Mouse (Mus musculus) limb, embryonic 10.5 days (tissue): ENCODE measurements around the gene Ascc3. TPM values are rescaled to one million over a fixed set of nuclear protein-coding genes. Genes with fewer than 3 reads are reported as not detected.

Experiments used
- DNase-seq: peaks from one replicate; pipeline ENCODE4 v3.0.0-alpha.2; 2017; ENCODE audit warnings: low spot score
- H3K27ac ChIP-seq: fragments of 300-500 bp; sonication (generic); 2 replicates; pipeline ENCODE4 v1.5.1; 2016; ENCODE audit warnings: mild to moderate bottlenecking
- H3K27me3 ChIP-seq: fragments of 300-500 bp; sonication (generic); 2 replicates; pipeline ENCODE4 v1.6.1; 2016; ENCODE audit warnings: low read depth, mild to moderate bottlenecking; ENCODE audit not compliant: poor library complexity, severe bottlenecking
- H3K36me3 ChIP-seq: fragments of 300-500 bp; sonication (generic); 2 replicates; pipeline ENCODE4 v1.6.1; 2016; ENCODE audit warnings: mild to moderate bottlenecking, moderate library complexity
- H3K4me1 ChIP-seq: fragments of 300-500 bp; sonication (generic); 2 replicates; pipeline ENCODE4 v1.6.1; 2016
- H3K4me3 ChIP-seq: fragments of 300-500 bp; sonication (generic); 2 replicates; pipeline ENCODE4 v1.5.1; 2016; ENCODE audit warnings: mild to moderate bottlenecking, moderate library complexity
- H3K9me3 ChIP-seq: fragments of 300-500 bp; sonication (generic); replicated peaks from 2 replicates; pipeline ENCODE4 v1.6.1; 2016; ENCODE audit warnings: mild to moderate bottlenecking
- WGBS: fragments of 180-500 bp; shearing (Covaris S2); methylation state at CpG from one replicate; pipeline ENCODE4 v1.1.7; 2016; 5-methylcytosine and 5-hydroxymethylcytosine counted together
- polyA plus RNA-seq: library from polyadenylated mRNA; unstranded; fragments of >200 nt; fragmentation: Nextera tagmentation; extraction: Ambion mirVana; gene quantifications from 2 replicates; pipeline ENCODE4 v1.2.1, GENCODE M21; 2016

The Ascc3 gene
- polyA plus RNA-seq, 1 experiment from 2014 or later: 15.9 TPM

DNA sequence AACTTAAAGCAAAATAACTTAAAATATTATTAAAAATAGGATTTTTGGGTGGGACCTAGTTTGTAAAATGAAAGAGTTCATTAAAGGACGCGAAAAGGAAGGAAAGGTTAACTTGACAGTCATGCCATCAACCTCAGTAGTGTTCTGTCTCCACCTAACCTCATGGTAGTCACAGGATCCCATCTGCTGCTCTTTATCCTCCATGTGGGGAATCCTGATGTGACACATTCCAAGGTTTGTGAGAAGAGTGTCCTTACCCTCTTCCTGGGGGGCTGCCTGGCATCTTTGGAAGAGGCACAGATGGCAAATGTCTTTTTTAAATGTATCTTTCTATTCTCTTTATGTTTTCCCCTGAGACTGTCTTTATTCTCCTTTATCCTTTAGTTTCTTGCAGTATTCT lies 181.4 kb downstream of the Ascc3 start:
- no peaks in the 10 kb centered on the region for H3K9me3 ChIP-seq
- H3K36me3 ChIP-seq: no peaks in the 10 kb centered on the region
- H3K27me3 ChIP-seq: peaks cover 48% of the 10 kb centered on the region
- H3K4me3 ChIP-seq: no peak overlapping the region
- peaks cover 3% of the 10 kb centered on the region; the same call in 1 of the 2 replicates for H3K4me1 ChIP-seq
- H3K27ac ChIP-seq: no peak overlapping the region
- no peak for DNase-seq
- 85% methylated on average over 2 of the region's 2 CpGs for WGBS

DNA sequence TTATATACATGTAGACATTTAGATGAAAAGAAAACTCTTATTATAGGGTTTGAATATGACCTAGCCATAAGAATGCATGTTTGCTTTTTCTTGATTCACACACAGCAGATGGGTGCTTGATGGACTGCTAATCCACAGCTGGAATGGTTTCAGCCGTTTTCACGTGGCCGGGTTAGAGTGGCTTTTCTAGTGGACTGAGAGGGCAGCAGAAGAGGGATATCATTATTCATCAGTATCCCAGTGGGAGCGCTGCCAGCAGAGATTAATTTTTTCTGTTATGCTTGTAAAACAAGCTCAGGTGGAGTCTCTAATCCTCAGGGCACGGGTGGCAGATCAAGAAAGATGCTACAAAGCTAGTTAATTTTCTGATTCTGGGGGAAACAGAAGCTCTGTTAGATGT lies 200.4 kb downstream of the Ascc3 start:
- Histone ChIP-seq H3K4me1 (no peaks in the 10 kb centered on the region), H3K9me3 (no peaks in the 10 kb centered on the region), H3K27me3 (no peaks in the 10 kb centered on the region), H3K27ac (no peak overlapping the region), H3K36me3 (no peaks in the 10 kb centered on the region), H3K4me3 (no peak overlapping the region)
- DNase-seq: no peak
- WGBS: 81% methylated on average over 5 of the region's 5 CpGs

DNA sequence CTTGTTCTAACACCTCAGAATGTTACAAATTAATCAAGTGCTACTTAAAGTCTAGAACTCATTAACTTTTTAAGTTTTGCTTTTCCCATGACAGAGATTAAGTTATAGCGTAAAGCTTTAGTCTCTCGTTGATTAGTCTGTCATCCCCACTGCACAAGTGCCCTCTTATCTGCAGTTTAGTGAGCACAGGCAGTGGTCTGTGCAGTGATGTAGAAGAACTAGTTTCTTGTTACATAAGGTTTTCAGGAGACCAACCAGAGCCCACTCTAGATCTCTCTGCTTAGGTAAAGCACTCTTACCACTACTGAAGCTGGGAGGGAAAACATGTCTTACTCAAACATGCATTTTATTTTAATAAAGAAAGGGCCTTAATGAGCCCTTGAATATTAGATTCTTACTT lies 209.1 kb downstream of the Ascc3 start:
- Histone ChIP-seq H3K27me3 (no peaks in the 10 kb centered on the region), H3K9me3 (no peaks in the 10 kb centered on the region), H3K4me1 (no peaks in the 10 kb centered on the region), H3K27ac (no peak overlapping the region), H3K4me3 (no peak overlapping the region), H3K36me3 (no peaks in the 10 kb centered on the region)
- WGBS: 67% methylated on average over 2 of the region's 2 CpGs
- DNase-seq: no peak

DNA sequence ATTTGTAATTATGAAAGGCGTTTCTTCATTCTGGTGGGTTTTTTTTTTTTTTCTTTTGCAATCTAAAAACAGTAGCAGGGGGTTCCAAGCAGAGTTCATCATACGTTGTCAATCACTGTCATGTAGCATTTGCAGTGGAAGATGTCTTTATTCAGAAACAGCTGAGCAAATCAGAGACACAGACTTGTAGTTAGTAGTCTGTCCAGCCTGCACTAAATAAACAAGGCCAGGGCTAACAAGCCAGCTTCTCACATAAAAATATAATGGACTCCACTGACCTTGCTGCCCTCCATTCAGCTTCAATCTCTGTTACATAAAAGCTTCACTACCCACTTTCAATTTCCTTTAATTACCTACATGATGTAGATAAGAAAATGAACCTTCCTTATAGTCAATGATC lies 209.9 kb downstream of the Ascc3 start:
- no peak for DNase-seq
- Histone ChIP-seq H3K36me3 (no peaks in the 10 kb centered on the region), H3K4me3 (no peak overlapping the region), H3K27ac (no peak overlapping the region), H3K27me3 (no peaks in the 10 kb centered on the region), H3K9me3 (no peaks in the 10 kb centered on the region), H3K4me1 (no peaks in the 10 kb centered on the region)
- 88% methylated on average over 2 of the region's 2 CpGs for WGBS

DNA sequence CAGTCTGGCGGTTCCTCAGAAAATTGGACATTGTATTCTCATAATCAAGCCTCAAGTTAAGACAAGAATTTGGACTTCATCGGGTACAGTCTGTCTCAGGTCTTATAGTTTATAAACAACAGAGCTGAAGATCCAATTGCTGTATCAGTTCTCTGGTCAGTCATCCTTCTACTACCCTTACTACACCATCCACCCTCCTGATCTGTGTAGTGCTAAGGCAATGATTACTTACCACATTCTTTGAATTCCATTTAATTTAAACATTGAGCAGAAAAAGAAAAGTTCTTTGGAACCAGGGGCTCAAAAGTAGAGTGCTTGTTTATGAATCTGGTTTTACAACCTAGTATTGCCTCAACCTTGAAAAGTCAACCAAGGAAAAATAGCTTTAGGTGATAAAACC lies 213.7 kb downstream of the Ascc3 start:
- no peak overlapping the region for H3K4me3 ChIP-seq
- no peaks in the 10 kb centered on the region for H3K36me3 ChIP-seq

DNA sequence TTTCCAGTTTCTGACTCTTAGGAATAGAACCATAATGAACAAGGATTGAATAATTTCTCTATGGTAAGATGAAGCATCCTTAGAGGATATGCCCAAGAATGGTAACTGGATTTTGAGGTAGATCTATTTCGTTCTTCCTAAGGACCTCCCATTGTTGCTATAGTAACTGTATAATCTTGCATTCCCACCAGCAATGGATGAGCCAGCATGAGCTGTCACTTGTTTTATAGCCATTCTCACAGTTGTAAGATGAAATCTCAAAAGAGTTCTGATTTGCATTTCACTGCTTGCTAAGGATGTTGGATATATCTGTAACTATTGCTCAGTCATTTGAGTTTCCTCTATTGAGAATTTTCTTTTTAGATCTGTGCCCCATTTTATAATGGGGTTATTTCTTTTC lies 229.9 kb downstream of the Ascc3 start:
- no peak for DNase-seq
- Histone ChIP-seq H3K36me3 (no peaks in the 10 kb centered on the region), H3K4me3 (no peak overlapping the region), H3K9me3 (no peaks in the 10 kb centered on the region), H3K4me1 (no peaks in the 10 kb centered on the region), H3K27me3 (no peaks in the 10 kb centered on the region), H3K27ac (no peak overlapping the region)
- 88% methylated on average over 1 of the region's 1 CpGs for WGBS

More for the DNA sequence above, 213.7 kb downstream of the Ascc3 start:
- Histone ChIP-seq H3K27ac (no peak overlapping the region), H3K9me3 (no peaks in the 10 kb centered on the region), H3K4me1 (no peaks in the 10 kb centered on the region), H3K27me3 (no peaks in the 10 kb centered on the region)
- 95% methylated on average over 2 of the region's 2 CpGs for WGBS
- no peak for DNase-seq

DNA sequence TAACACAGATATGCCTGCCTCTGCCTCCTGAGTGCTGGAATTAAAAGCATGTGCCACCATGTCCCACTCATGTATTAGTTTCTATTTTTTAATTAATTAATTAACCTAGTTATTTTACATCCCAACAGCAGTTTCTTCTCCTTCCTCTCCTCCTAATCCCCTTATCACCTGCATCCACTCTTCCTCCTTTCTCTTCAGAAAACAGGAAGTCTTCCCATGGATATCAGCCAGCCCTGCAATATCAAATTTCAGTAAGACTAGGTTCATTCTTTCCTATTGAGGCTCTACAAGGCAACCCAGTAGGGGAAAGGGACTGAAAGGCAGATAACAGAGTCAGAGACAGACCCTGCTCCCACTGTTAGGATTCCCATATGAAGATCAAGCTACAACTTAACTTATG lies 234.4 kb downstream of the Ascc3 start:
- Histone ChIP-seq H3K27me3 (no peaks in the 10 kb centered on the region), H3K9me3 (no peaks in the 10 kb centered on the region), H3K4me1 (no peaks in the 10 kb centered on the region), H3K27ac (no peak overlapping the region), H3K4me3 (no peak overlapping the region), H3K36me3 (no peaks in the 10 kb centered on the region)
- no peak for DNase-seq

DNA sequence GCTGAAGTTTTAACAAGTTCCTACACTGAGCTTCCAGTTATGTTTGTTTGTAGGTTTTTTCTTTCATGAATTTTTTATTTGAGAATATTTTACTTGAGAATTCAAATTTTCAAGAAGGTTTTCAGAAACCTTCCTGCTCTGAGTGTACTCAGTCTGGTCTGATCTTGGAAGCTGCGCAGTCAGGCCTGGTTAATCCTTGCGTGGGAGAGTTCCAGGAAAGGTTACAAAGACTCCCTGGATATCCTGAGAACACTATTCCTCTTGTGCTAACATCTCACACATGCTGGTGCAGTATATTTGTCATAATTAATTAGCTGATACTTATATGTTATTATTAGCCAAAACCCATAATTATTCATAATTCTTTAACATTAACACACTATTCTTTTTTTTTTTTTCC lies 242.1 kb downstream of the Ascc3 start:
- no peak overlapping the region for H3K27ac ChIP-seq
- H3K36me3 ChIP-seq: no peaks in the 10 kb centered on the region
- DNase-seq: no peak
- H3K4me1 ChIP-seq: no peaks in the 10 kb centered on the region
- no peaks in the 10 kb centered on the region for H3K27me3 ChIP-seq
- WGBS: 81% methylated on average over 2 of the region's 2 CpGs
- H3K4me3 ChIP-seq: no peak overlapping the region
- no peaks in the 10 kb centered on the region for H3K9me3 ChIP-seq

DNA sequence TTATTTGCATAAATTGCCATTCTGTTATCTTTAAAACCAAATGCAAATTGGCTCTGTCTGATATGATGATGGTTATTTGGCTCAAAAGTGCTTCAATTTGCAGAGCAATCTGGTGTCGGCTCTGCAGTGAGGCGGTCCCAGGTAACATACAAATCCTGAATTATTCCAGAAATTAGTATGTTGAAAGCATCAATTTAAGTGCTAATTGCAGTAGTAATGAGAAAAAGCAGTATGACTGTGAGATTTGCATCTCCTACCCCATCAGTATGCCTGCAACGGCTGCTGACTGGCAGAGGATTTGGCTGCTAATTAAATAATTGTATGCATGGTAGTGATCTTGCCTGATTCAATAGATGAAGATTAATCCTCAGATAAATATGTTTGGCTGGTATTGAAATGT lies 250.9 kb downstream of the Ascc3 start:
- no peaks in the 10 kb centered on the region for H3K4me1 ChIP-seq
- H3K9me3 ChIP-seq: no peaks in the 10 kb centered on the region
- WGBS: 95% methylated on average over 3 of the region's 3 CpGs

DNA sequence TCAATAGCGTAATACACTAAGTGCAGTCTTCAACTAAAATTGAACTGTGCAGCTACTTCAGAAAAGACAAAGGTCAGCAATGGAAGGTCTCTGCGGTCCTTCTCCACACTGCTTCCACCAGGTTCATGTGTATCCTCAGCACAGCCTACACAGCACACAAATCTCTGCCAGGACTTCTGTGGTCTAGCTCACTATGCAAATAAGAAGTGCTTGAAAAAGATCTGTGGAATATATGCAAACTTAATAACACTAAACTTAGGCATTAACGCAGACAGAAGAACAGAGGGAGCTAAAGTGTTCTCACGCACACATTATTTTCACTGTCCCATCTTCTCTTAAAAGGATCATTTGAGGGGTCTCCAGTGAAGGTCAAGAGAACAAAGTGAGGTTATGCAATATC lies 275.7 kb downstream of the Ascc3 start:
- no peaks in the 10 kb centered on the region for H3K27me3 ChIP-seq
- 66% methylated on average over 4 of the region's 4 CpGs for WGBS
- no peak for DNase-seq

More for the DNA sequence above, 250.9 kb downstream of the Ascc3 start:
- H3K36me3 ChIP-seq: no peaks in the 10 kb centered on the region
- H3K27me3 ChIP-seq: no peaks in the 10 kb centered on the region
- H3K27ac ChIP-seq: no peak overlapping the region
- H3K4me3 ChIP-seq: no peak overlapping the region
- no peak for DNase-seq

DNA sequence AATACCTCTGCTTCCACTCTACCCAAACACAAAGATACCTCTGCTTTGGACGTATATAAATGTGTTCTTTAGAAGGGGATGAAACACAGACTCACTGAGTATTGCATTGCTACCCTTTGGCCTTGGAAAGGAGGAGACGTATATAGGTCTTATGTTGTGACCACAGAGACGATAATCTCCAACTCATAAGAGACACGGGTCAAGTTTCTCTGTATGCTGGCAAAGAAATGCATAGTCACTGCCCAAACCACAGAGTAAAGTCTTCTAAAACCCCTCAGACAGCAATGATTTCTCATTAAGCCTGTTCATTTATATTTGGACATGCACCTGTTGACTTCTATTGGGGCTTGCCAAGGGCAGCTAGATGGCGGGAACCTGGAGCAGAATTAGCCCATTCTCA lies 284.5 kb downstream of the Ascc3 start:
- Histone ChIP-seq H3K4me3 (no peak overlapping the region), H3K27me3 (no peaks in the 10 kb centered on the region), H3K27ac (no peak overlapping the region), H3K36me3 (no peaks in the 10 kb centered on the region), H3K4me1 (no peaks in the 10 kb centered on the region), H3K9me3 (no peaks in the 10 kb centered on the region)
- 92% methylated on average over 5 of the region's 5 CpGs for WGBS
- no peak for DNase-seq

More for the DNA sequence above, 275.7 kb downstream of the Ascc3 start:
- Histone ChIP-seq H3K36me3 (no peaks in the 10 kb centered on the region), H3K9me3 (no peaks in the 10 kb centered on the region), H3K27ac (no peak overlapping the region), H3K4me1 (no peaks in the 10 kb centered on the region), H3K4me3 (no peak overlapping the region)

DNA sequence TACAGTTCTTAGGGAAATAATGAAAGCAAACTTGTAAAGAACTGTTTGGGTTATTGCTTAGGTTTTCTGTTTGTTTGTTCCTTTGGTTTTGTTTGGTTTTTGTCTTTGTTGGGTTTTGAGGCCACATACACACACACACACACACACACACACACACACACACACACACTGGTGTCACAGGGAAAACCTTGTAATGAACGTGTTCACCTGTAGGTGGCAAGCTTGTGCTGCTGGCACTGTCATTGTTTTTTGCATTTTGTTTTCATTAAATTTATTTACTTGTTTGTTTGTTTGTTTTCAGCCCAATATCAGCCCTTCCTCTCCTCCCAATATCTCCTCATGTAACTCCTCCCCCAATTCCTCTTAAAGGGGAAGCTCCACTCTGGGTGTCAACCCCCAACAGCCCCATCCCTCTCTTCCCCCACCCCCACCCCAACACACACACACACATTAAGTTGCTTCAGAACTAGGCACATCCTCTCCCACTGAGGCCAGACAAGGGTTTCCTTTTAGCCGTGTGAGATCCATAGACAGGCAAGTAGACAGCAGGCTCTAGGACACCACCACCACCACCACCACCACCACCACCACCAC lies 289.1 kb downstream of the Ascc3 start:
- no peak for DNase-seq
- H3K9me3 ChIP-seq: no peaks in the 10 kb centered on the region
- no peaks in the 10 kb centered on the region for H3K36me3 ChIP-seq
- no peak overlapping the region for H3K27ac ChIP-seq
- H3K27me3 ChIP-seq: 0 out of 2 replicates have a peak, but pooled peaks cover 6% of the 10 kb centered on the region
- H3K4me1 ChIP-seq: no peaks in the 10 kb centered on the region; the same call in 1 of the 2 replicates
- 25% methylated on average over 2 of the region's 2 CpGs for WGBS
- no peak overlapping the region for H3K4me3 ChIP-seq

DNA sequence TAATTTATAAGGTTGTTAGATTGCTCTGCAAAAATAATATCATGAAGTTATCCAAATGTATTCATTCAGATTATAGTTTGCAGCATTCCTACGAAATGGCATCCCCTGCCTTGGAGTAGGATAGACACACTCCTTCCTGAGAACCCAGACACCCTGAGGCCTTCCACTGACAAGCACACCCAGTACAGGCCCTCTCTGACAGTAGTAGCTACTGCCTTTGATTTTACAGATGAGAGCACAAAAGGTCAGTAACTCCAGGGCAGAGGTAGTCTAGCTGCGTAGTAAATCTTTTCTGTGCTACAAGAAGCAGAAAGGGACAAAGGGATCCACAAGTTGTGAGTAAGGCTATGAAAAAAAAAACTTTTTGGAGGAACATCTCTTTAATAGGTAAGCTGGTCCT lies 289.9 kb downstream of the Ascc3 start:
- H3K27ac ChIP-seq: no peak overlapping the region
- DNase-seq: no peak
- 0 out of 2 replicates have a peak, but pooled peaks cover 6% of the 10 kb centered on the region for H3K27me3 ChIP-seq
- H3K36me3 ChIP-seq: no peaks in the 10 kb centered on the region
- no peaks in the 10 kb centered on the region; the same call in 1 of the 2 replicates for H3K4me1 ChIP-seq
- H3K4me3 ChIP-seq: no peak overlapping the region
- WGBS: 67% methylated on average over 2 of the region's 2 CpGs
- no peaks in the 10 kb centered on the region for H3K9me3 ChIP-seq

DNA sequence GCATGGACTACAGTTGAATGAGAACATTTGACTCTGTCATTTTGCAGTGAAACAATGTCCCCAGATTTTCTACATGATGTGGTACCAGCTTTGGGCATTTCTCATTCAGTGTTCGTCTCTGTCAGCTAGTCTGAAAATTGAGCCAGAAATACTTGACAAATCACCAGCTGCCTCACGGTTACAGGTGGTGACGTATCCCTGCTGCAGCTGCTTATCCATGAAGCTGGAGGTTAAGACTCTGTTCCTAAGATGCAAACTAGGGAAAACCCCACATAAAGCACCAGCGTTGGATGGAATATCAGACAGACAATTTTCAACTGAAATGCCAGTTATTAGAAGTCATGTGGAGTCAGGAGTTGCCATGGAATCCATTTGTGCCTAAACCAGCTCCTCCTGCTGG lies 293.8 kb downstream of the Ascc3 start:
- no peaks in the 10 kb centered on the region for H3K36me3 ChIP-seq
- H3K4me3 ChIP-seq: no peak overlapping the region
- H3K27ac ChIP-seq: no peak overlapping the region
- H3K27me3 ChIP-seq: peaks cover 44% of the 10 kb centered on the region
- H3K4me1 ChIP-seq: no peaks in the 10 kb centered on the region; the same call in 1 of the 2 replicates
- no peak for DNase-seq
- 72% methylated on average over 4 of the region's 4 CpGs for WGBS
- no peaks in the 10 kb centered on the region for H3K9me3 ChIP-seq
